Mouse (Mus musculus): ENCODE data around the gene Ifna4. TPM values are rescaled to one million over a fixed set of nuclear protein-coding genes. Genes with fewer than 3 reads are reported as not detected.
"Not testable (repeated sequence)": the region's sequence is repeated elsewhere in the genome, so short reads cannot be mapped to it uniquely, and the experiment has no call there.

The Ifna4 gene
- polyA plus RNA-seq, 1 experiment from 2014 or later, result not detected

GRCm38 (mm10) chr4:88805761-88806160, 35.9 kb upstream of the Ifna4 start:
- H3K9me3 ChIP-seq (ENCODE audit: control insufficient read depth, low read length); H3K4me2 ChIP-seq (replicated peaks; ENCODE audit: low read depth); H3K27me3 ChIP-seq (ENCODE audit: control insufficient read depth, insufficient read depth, low read length); ATAC-seq (ENCODE audit: low FRiP score, low TSS enrichment); H3K4me1 ChIP-seq (replicated peaks; ENCODE audit: control insufficient read depth, insufficient read depth); DNase-seq (ENCODE audit: low spot score); H3K36me3 ChIP-seq (ENCODE audit: control insufficient read depth, insufficient read depth, low read length); H3K9ac ChIP-seq (ENCODE audit: low read length); H3K27ac ChIP-seq (replicated peaks); H3K4me3 ChIP-seq (ENCODE audit: low read depth, low read length): not testable (repeated sequence)
- TF ChIP-seq CTCF (IDR thresholded peaks at IDR 0.05; ENCODE audit: low read depth), result peak; percentile 46
- 3% methylated on average over 6 of the region's 34 CpGs for WGBS

- H3K9ac ChIP-seq (ENCODE audit: low read length), result no peak within 1 kb of the TSS
- no peaks in the 10 kb centered on the region for H3K36me3 ChIP-seq (ENCODE audit: control insufficient read depth, insufficient read depth, low read length)
- no peaks in the 10 kb centered on the region for H3K27me3 ChIP-seq (ENCODE audit: control insufficient read depth, insufficient read depth, low read length)
- no peaks in the 10 kb centered on the region for H3K9me3 ChIP-seq (ENCODE audit: control insufficient read depth, low read length)
- H3K4me3 ChIP-seq (ENCODE audit: low read depth, low read length), result no peak within 1 kb of the TSS
- TF ChIP-seq EP300 (optimal IDR thresholded peaks at IDR 0.05), result no peak
- TF ChIP-seq CTCF (IDR thresholded peaks at IDR 0.05; ENCODE audit: low read depth), result no peak
- no peak for DNase-seq (ENCODE audit: low spot score)
- 54% methylated on average over 3 of the region's 3 CpGs for WGBS
- no peaks in the 10 kb centered on the region for H3K4me1 ChIP-seq (replicated peaks; ENCODE audit: control insufficient read depth, insufficient read depth)
- no peak within 1 kb of the TSS for H3K4me2 ChIP-seq (replicated peaks; ENCODE audit: low read depth)
- H3K27ac ChIP-seq (replicated peaks), result no peak within 1 kb of the TSS
- no peak for ATAC-seq (ENCODE audit: low FRiP score, low TSS enrichment)
These were observed 25.7 kb upstream of the Ifna4 start, which contains the start of gene Ifna7 for GRCm38 (mm10) chr4:88815928-88816327. Ifna7 (plus strand) TSS chr4:88816228.

- Histone ChIP-seq H3K4me1 (replicated peaks; ENCODE audit: control insufficient read depth, insufficient read depth) (no peaks in the 10 kb centered on the region), H3K4me3 (ENCODE audit: low read depth, low read length) (no peak within 1 kb of the TSS), H3K9me3 (ENCODE audit: control insufficient read depth, low read length) (no peaks in the 10 kb centered on the region), H3K36me3 (ENCODE audit: control insufficient read depth, insufficient read depth, low read length) (no peaks in the 10 kb centered on the region), H3K4me2 (replicated peaks; ENCODE audit: low read depth) (no peak within 1 kb of the TSS), H3K9ac (ENCODE audit: low read length) (no peak within 1 kb of the TSS), H3K27ac (replicated peaks) (no peak within 1 kb of the TSS), H3K27me3 (ENCODE audit: control insufficient read depth, insufficient read depth, low read length) (no peaks in the 10 kb centered on the region)
- WGBS, result 100% methylated on average over 1 of the region's 1 CpGs
- TF ChIP-seq CTCF (IDR thresholded peaks at IDR 0.05; ENCODE audit: low read depth) (no peak), EP300 (optimal IDR thresholded peaks at IDR 0.05) (no peak)
- ATAC-seq (ENCODE audit: low FRiP score, low TSS enrichment) (no peak), DNase-seq (ENCODE audit: low spot score) (no peak)
These were observed 22.0 kb upstream of the Ifna4 start, which contains the start of gene Ifna11 for GRCm38 (mm10) chr4:88819659-88820058. Ifna11 (plus strand) TSS chr4:88819959.

- Histone ChIP-seq H3K9ac (ENCODE audit: low read length) (no peak overlapping the region), H3K4me3 (ENCODE audit: low read depth, low read length) (no peak overlapping the region), H3K4me1 (replicated peaks; ENCODE audit: control insufficient read depth, insufficient read depth) (no peaks in the 10 kb centered on the region), H3K4me2 (replicated peaks; ENCODE audit: low read depth) (no peak overlapping the region), H3K36me3 (ENCODE audit: control insufficient read depth, insufficient read depth, low read length) (no peaks in the 10 kb centered on the region), H3K9me3 (ENCODE audit: control insufficient read depth, low read length) (no peaks in the 10 kb centered on the region), H3K27ac (replicated peaks) (no peak overlapping the region), H3K27me3 (ENCODE audit: control insufficient read depth, insufficient read depth, low read length) (no peaks in the 10 kb centered on the region)
- DNase-seq (ENCODE audit: low spot score) (no peak), ATAC-seq (ENCODE audit: low FRiP score, low TSS enrichment) (no peak)
- TF ChIP-seq CTCF (IDR thresholded peaks at IDR 0.05; ENCODE audit: low read depth) (peak; percentile 71), EP300 (optimal IDR thresholded peaks at IDR 0.05) (no peak)
- WGBS, result 21% methylated on average over 4 of the region's 4 CpGs
These were observed 18.7 kb upstream of the Ifna4 start for GRCm38 (mm10) chr4:88822995-88823394.

GRCm38 (mm10) chr4:88827116-88827515, 14.5 kb upstream of the Ifna4 start, which contains the start of gene Ifna6:
Ifna6 (plus strand) TSS chr4:88827416.
- H3K9ac ChIP-seq (ENCODE audit: low read length); H3K27ac ChIP-seq (replicated peaks); H3K4me1 ChIP-seq (replicated peaks; ENCODE audit: control insufficient read depth, insufficient read depth); H3K9me3 ChIP-seq (ENCODE audit: control insufficient read depth, low read length); H3K4me3 ChIP-seq (ENCODE audit: low read depth, low read length); DNase-seq (ENCODE audit: low spot score); ATAC-seq (ENCODE audit: low FRiP score, low TSS enrichment); H3K4me2 ChIP-seq (replicated peaks; ENCODE audit: low read depth); H3K27me3 ChIP-seq (ENCODE audit: control insufficient read depth, insufficient read depth, low read length); H3K36me3 ChIP-seq (ENCODE audit: control insufficient read depth, insufficient read depth, low read length): not testable (repeated sequence)

- H3K9me3 ChIP-seq (ENCODE audit: control insufficient read depth, low read length), result no peaks in the 10 kb centered on the region
- WGBS, result 32% methylated on average over 4 of the region's 4 CpGs
- TF ChIP-seq EP300 (optimal IDR thresholded peaks at IDR 0.05) (no peak), CTCF (IDR thresholded peaks at IDR 0.05; ENCODE audit: low read depth) (peak; percentile 66)
- H3K27ac ChIP-seq (replicated peaks), result no peak overlapping the region
- no peak overlapping the region for H3K4me3 ChIP-seq (ENCODE audit: low read depth, low read length)
- H3K36me3 ChIP-seq (ENCODE audit: control insufficient read depth, insufficient read depth, low read length), result no peaks in the 10 kb centered on the region
- no peaks in the 10 kb centered on the region for H3K4me1 ChIP-seq (replicated peaks; ENCODE audit: control insufficient read depth, insufficient read depth)
- DNase-seq (ENCODE audit: low spot score) (peak; percentile 31), ATAC-seq (ENCODE audit: low FRiP score, low TSS enrichment) (no peak)
- no peak overlapping the region for H3K9ac ChIP-seq (ENCODE audit: low read length)
- no peaks in the 10 kb centered on the region for H3K27me3 ChIP-seq (ENCODE audit: control insufficient read depth, insufficient read depth, low read length)
- no peak overlapping the region for H3K4me2 ChIP-seq (replicated peaks; ENCODE audit: low read depth)
These were observed 11.1 kb upstream of the Ifna4 start for GRCm38 (mm10) chr4:88830523-88830922.

GRCm38 (mm10) chr4:88835225-88835624, 6.4 kb upstream of the Ifna4 start, which contains the start of gene Ifna5:
Ifna5 (plus strand) TSS chr4:88835525.
- not testable (repeated sequence) for H3K36me3 ChIP-seq (ENCODE audit: control insufficient read depth, insufficient read depth, low read length); DNase-seq (ENCODE audit: low spot score); H3K27ac ChIP-seq (replicated peaks); H3K4me1 ChIP-seq (replicated peaks; ENCODE audit: control insufficient read depth, insufficient read depth); H3K9me3 ChIP-seq (ENCODE audit: control insufficient read depth, low read length); H3K27me3 ChIP-seq (ENCODE audit: control insufficient read depth, insufficient read depth, low read length); H3K4me2 ChIP-seq (replicated peaks; ENCODE audit: low read depth); H3K4me3 ChIP-seq (ENCODE audit: low read depth, low read length); H3K9ac ChIP-seq (ENCODE audit: low read length); ATAC-seq (ENCODE audit: low FRiP score, low TSS enrichment)
- WGBS, result 64% methylated on average over 1 of the region's 1 CpGs
